ENCODE assay signal across 25 mouse cellular contexts in the genomic region with DNA sequence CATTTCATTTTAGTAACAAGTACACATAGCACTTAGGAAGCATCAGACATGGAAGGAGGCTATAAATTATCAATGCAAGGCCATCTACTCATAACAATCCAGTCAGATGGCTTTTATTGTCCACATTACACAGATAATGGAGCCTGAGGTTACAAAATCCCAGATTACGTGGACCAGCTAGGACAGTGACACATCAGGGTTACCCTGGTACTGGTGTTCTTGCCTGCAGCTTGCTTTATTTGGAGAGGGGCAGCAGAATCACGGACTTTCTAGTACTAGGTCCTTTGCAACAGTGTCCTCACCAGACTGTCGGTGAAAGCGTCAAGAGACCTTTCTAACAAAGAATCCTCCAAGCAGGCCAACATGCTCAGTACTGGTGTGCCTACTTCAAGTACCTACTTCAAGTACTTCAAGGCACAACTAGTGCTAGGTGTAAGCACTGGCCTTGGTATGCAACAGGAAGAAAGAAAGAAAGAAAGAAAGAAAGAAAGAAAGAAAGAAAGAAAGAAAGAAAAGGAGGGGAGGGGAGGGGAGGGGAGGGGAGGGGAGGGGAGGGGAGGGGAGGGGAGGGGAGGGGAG.
"Had no signal": no experiment of that assay in that cellular context is flagged by ENCODE, and none has a peak within 500 bp of the region (broad histone marks: within the 10 kb centered on the region; RNA-seq: fewer than 3 reads in every experiment).

No protein-coding gene starts in this region.

- H3K27ac ChIP-seq: gastrocnemius, adult 2 months; heart, embryonic 10.5 days; hindbrain, embryonic 10.5 days; hindbrain, embryonic 12.5 days; hindbrain, embryonic 14.5 days; intestine, embryonic 15.5 days; layer of hippocampus, adult 2 months; left cerebral cortex, adult 2 months; limb, embryonic 10.5 days; limb, embryonic 12.5 days had no signal

- H3K9ac ChIP-seq: heart, embryonic 12.5 days; hindbrain, embryonic 12.5 days; hindbrain, embryonic 14.5 days; intestine, embryonic 15.5 days; limb, embryonic 12.5 days had no signal

- ATAC-seq: hindbrain, embryonic 16.5 days; inflammation-experienced regulatory T-cells, adult 6 months; intestine, embryonic 15.5 days; intestine, postnatal 0 days had no signal

- H3K4me3 ChIP-seq: gastrocnemius, adult 2 months; heart, embryonic 10.5 days; heart, embryonic 12.5 days; hindbrain, embryonic 10.5 days; hindbrain, embryonic 12.5 days; intestine, embryonic 15.5 days; layer of hippocampus, adult 2 months; left cerebral cortex, adult 2 months; limb, embryonic 10.5 days; limb, embryonic 12.5 days had no signal

- H3K4me1 ChIP-seq: heart, embryonic 10.5 days; heart, embryonic 12.5 days; hindbrain, embryonic 10.5 days; hindbrain, embryonic 12.5 days; intestine, embryonic 15.5 days; limb, embryonic 10.5 days; limb, embryonic 12.5 days had no signal

- DNase-seq: gastrocnemius, adult 2 months; gastrocnemius, postnatal 10 days; gastrocnemius, postnatal 25 days; heart, adult 18-20 months; heart, postnatal 10 days; heart, postnatal 4 days; kidney, adult 18-20 months; kidney, adult 8-10 months; kidney, postnatal 10 days; kidney, postnatal 25 days; kidney, postnatal 4 days; liver had no signal

- H3K27me3 ChIP-seq: heart, embryonic 12.5 days; hindbrain, embryonic 12.5 days; intestine, embryonic 15.5 days; limb, embryonic 12.5 days had no signal

- H3K36me3 ChIP-seq: heart, embryonic 10.5 days; heart, embryonic 12.5 days; hindbrain, embryonic 10.5 days; hindbrain, embryonic 12.5 days; intestine, embryonic 15.5 days; limb, embryonic 10.5 days; limb, embryonic 12.5 days had no signal

- H3K9me3 ChIP-seq: heart, embryonic 10.5 days; heart, embryonic 12.5 days; hindbrain, embryonic 10.5 days; hindbrain, embryonic 12.5 days; intestine, embryonic 15.5 days; limb, embryonic 10.5 days; limb, embryonic 12.5 days had no signal

- H3K4me2 ChIP-seq: heart, embryonic 12.5 days; hindbrain, embryonic 12.5 days; hindbrain, embryonic 14.5 days; intestine, embryonic 15.5 days; limb, embryonic 12.5 days had no signal
